Mouse (Mus musculus) MN1 (cell line): ENCODE measurements at regions not wholly inside any gene's neighbourhood (a gene's known extent, or its start where the extent isn't known, plus 50 kb on each side); places are given as distances from the start of the nearest gene placed in this dataset.

Source experiments
- DNase-seq: peaks from one replicate; pipeline ENCODE4 v3.0.0-alpha.2; 2016; ENCODE audit warnings: low spot score

DNA sequence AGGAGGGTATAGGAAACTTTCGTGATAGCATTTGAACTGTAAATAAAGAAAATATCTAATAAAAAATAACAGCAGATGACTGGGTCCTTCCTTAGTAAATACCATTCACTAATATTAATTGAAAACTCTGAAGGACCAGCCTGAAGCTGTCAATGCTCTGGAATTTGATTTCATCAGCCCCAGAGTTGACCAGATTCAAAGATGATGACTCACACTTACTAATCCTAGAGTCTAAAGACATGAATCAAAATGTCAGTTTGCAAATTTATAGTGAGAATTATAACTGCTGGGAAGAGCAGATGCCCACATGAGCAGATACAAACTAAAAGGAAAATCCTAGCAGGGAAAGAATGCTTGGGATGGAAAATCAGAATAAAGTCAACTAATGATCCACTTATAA lies 77.8 kb upstream of the Tac1 start:
- no peak for DNase-seq

DNA sequence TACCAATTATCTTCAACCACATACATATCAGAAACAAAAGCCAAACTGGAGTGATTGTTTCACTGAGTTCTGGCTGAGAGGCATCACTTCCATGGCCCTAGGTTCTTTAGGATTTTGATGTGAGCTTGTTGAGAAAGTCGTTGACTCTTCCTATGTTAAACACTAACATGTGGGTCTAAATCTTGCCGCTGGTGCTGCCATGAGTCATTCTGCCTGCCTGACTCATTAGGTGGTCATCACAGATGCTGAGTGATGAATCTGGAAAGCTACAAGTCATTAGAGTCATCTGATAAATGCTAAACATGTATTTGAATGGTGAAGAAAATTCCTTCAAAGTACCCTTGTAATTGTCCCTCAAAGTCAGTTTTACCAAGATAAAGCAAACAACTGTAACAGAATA lies 60.4 kb upstream of the Tac1 start:
- DNase-seq: no peak

- peak; percentile 7 for DNase-seq
Observed at GRCm38 (mm10) chr6:7496766-7497165, 57.9 kb upstream of the Tac1 start.
